Mouse (Mus musculus) ES-E14 (cell line): ENCODE measurements at regions not wholly inside any gene's neighbourhood (a gene's known extent, or its start where the extent isn't known, plus 50 kb on each side); places are given as distances from the start of the nearest gene placed in this dataset.

Experiments
- HCFC1 ChIP-seq: IDR thresholded peaks from 2 replicates; pipeline ENCODE4 v1.6.1; 2012; ENCODE audit warnings: low read length, inconsistent platforms, borderline replicate concordance; ENCODE audit not compliant: insufficient read depth
- ZC3H11A ChIP-seq: IDR thresholded peaks from 2 replicates; pipeline ENCODE4 v1.6.1; 2012; ENCODE audit warnings: low read depth, mild to moderate bottlenecking, inconsistent platforms, low read length, borderline replicate concordance

DNA sequence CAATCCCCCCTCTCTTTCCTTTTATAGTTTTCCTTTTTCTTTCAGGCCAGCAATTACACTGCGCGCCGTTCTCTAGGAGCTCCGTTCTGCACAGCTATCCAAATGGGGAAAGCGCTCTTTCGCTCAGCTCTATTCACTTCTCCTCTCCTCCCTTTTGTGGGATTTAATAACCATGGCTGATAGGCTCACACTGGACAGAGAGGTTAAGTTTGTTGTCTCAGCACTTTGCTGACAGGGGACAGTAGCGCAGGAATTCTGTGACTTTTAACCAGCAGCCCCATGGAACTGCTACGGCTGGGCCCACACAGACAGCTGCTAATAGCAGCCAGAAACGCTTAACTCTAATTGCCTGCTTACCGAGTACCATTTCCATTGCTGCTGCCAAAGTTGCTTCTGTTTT lies 78.8 kb upstream of the Sox14 start:
- TF ChIP-seq ZC3H11A (no peak), HCFC1 (no peak)
